Mouse (Mus musculus) kidney, embryonic 14.5 days (tissue): ENCODE results near the gene Wars. TPM values are rescaled to one million over a fixed set of nuclear protein-coding genes. Genes with fewer than 3 reads are reported as not detected.

Source experiments
- ATAC-seq: fragments of 200-750 bp; cut with Nextera tagmentation; 2 replicates; pipeline ENCODE4 v1.8.0; 2017; ENCODE audit warnings: moderate number of reproducible peaks, mild to moderate bottlenecking, moderate TSS enrichment, moderate library complexity; ENCODE audit not compliant: low FRiP score, low TSS enrichment
- H3K27ac ChIP-seq: fragments of 300-500 bp; sonication (generic); 2 replicates; pipeline ENCODE4 v1.5.1; 2014; ENCODE audit warnings: low read depth, mild to moderate bottlenecking, low read length, moderate library complexity, mixed read lengths
- H3K27me3 ChIP-seq: fragments of 300-500 bp; sonication (generic); 2 replicates; pipeline ENCODE4 v1.6.1; 2014; ENCODE audit warnings: mild to moderate bottlenecking, low read length; ENCODE audit not compliant: control insufficient read depth, insufficient read depth
- H3K36me3 ChIP-seq: fragments of 300-500 bp; sonication (generic); 2 replicates; pipeline ENCODE4 v1.6.1; 2014; ENCODE audit warnings: low read length, mixed read lengths; ENCODE audit not compliant: control insufficient read depth, insufficient read depth
- H3K4me1 ChIP-seq: fragments of 300-500 bp; sonication (generic); 2 replicates; pipeline ENCODE4 v1.6.1; 2014; ENCODE audit warnings: low read length, mixed read lengths; ENCODE audit not compliant: control insufficient read depth, insufficient read depth
- H3K4me2 ChIP-seq: fragments of 300-500 bp; sonication (generic); replicated peaks from 2 replicates; pipeline ENCODE4 v1.6.1; 2014; ENCODE audit warnings: low read depth, mild to moderate bottlenecking, low read length
- H3K4me3 ChIP-seq: fragments of 300-500 bp; sonication (generic); 2 replicates; pipeline ENCODE4 v1.5.1; 2014; ENCODE audit warnings: mild to moderate bottlenecking, low read length
- H3K9ac ChIP-seq: fragments of 300-500 bp; sonication (generic); 2 replicates; pipeline ENCODE4 v1.6.1; 2014; ENCODE audit warnings: low read depth, mild to moderate bottlenecking, low read length, moderate library complexity
- H3K9me3 ChIP-seq: fragments of 300-500 bp; sonication (generic); 2 replicates; pipeline ENCODE4 v1.6.1; 2016; ENCODE audit warnings: low read length; ENCODE audit not compliant: control insufficient read depth
- WGBS: fragments of 180-500 bp; shearing (Covaris S2); extraction: QIAGEN DNeasy Blood & Tissue Kit; methylation state at CpG from one replicate; pipeline ENCODE4 v1.1.7; 2014; 5-methylcytosine and 5-hydroxymethylcytosine counted together
- polyA plus RNA-seq: library from polyadenylated mRNA; unstranded; fragments of >200 nt; fragmentation: Nextera tagmentation; extraction: Ambion mirVana; gene quantifications from 2 replicates; pipeline ENCODE4 v1.2.1, GENCODE M21; 2014

Gene Wars
- polyA plus RNA-seq, 1 experiment from 2014 or later: 107 TPM

GRCm38 (mm10) chr12:108836722-108837121 lies 57.3 kb downstream of the Wars start:
- H3K9me3 ChIP-seq: no peaks in the 10 kb centered on the region
- H3K4me1 ChIP-seq: peaks cover 33% of the 10 kb centered on the region
- WGBS: 43% methylated on average over 7 of the region's 7 CpGs
- ATAC-seq: no peak
- peak overlapping the region; percentile 69 for H3K4me3 ChIP-seq
- no peaks in the 10 kb centered on the region for H3K27me3 ChIP-seq
- H3K36me3 ChIP-seq: peaks cover 11% of the 10 kb centered on the region; the same call in 1 of the 2 replicates
- peak overlapping the region; percentile 75 for H3K9ac ChIP-seq
- peak overlapping the region; percentile 98 for H3K4me2 ChIP-seq
- H3K27ac ChIP-seq: peak overlapping the region; percentile 57; the same call in 1 of the 2 replicates

- H3K4me1 ChIP-seq: peaks cover 33% of the 10 kb centered on the region
- peak within 1 kb of the TSS; percentile 98 for H3K4me2 ChIP-seq
- peak within 1 kb of the TSS; percentile 69 for H3K4me3 ChIP-seq
- WGBS: under 1% methylated on average over 53 of the region's 53 CpGs
- H3K9me3 ChIP-seq: no peaks in the 10 kb centered on the region
- ATAC-seq: peak; percentile 98
- H3K36me3 ChIP-seq: peaks cover 3% of the 10 kb centered on the region; the same call in 1 of the 2 replicates
- peak within 1 kb of the TSS; percentile 57 for H3K27ac ChIP-seq
- no peaks in the 10 kb centered on the region for H3K27me3 ChIP-seq
- peak within 1 kb of the TSS; percentile 77 for H3K9ac ChIP-seq
Measured at GRCm38 (mm10) chr12:108835840-108836409, 58.0 kb downstream of the Wars start, which contains the start of the genes Slc25a29 and Slc25a47. TSS of gene Slc25a29 (minus strand) at chr12:108835883. TSS of gene Slc25a47 (plus strand) at chr12:108836046.

- ATAC-seq: peak; percentile 5; the same call in 1 of the 2 replicates
- Histone ChIP-seq H3K36me3 (no peaks in the 10 kb centered on the region), H3K4me1 (peaks cover 33% of the 10 kb centered on the region), H3K4me3 (peak overlapping the region; percentile 69), H3K4me2 (peak overlapping the region; percentile 98), H3K9me3 (no peaks in the 10 kb centered on the region), H3K27me3 (no peaks in the 10 kb centered on the region), H3K27ac (no peak overlapping the region), H3K9ac (peak overlapping the region; percentile 77)
- WGBS: 2% methylated on average over 51 of the region's 51 CpGs
Measured at GRCm38 (mm10) chr12:108835208-108835839, 58.6 kb downstream of the Wars start.

GRCm38 (mm10) chr12:108834786-108835185 lies 59.2 kb downstream of the Wars start:
- H3K9me3 ChIP-seq: no peaks in the 10 kb centered on the region
- H3K27me3 ChIP-seq: no peaks in the 10 kb centered on the region
- peak overlapping the region; percentile 69 for H3K4me3 ChIP-seq
- no peaks in the 10 kb centered on the region for H3K36me3 ChIP-seq
- H3K9ac ChIP-seq: no peak overlapping the region
- H3K27ac ChIP-seq: no peak overlapping the region
- peaks cover 33% of the 10 kb centered on the region for H3K4me1 ChIP-seq
- peak overlapping the region; percentile 98 for H3K4me2 ChIP-seq
- 39% methylated on average over 5 of the region's 5 CpGs for WGBS
- ATAC-seq: no peak

- no peak for ATAC-seq
- Histone ChIP-seq H3K27ac (no peak overlapping the region), H3K9ac (no peak overlapping the region), H3K4me1 (peaks cover 33% of the 10 kb centered on the region), H3K9me3 (no peaks in the 10 kb centered on the region), H3K4me2 (no peak overlapping the region), H3K4me3 (no peak overlapping the region), H3K27me3 (no peaks in the 10 kb centered on the region), H3K36me3 (no peaks in the 10 kb centered on the region)
- 50% methylated on average over 3 of the region's 3 CpGs for WGBS
Measured at GRCm38 (mm10) chr12:108834337-108834736, 59.6 kb downstream of the Wars start.

GRCm38 (mm10) chr12:108833408-108833807 lies 60.6 kb downstream of the Wars start:
- H3K27ac ChIP-seq: no peak overlapping the region
- peaks cover 33% of the 10 kb centered on the region for H3K4me1 ChIP-seq
- H3K4me2 ChIP-seq: no peak overlapping the region
- no peak overlapping the region for H3K4me3 ChIP-seq
- no peak overlapping the region for H3K9ac ChIP-seq
- no peak for ATAC-seq
- no peaks in the 10 kb centered on the region for H3K9me3 ChIP-seq
- H3K27me3 ChIP-seq: no peaks in the 10 kb centered on the region
- 82% methylated on average over 3 of the region's 3 CpGs for WGBS
- no peaks in the 10 kb centered on the region for H3K36me3 ChIP-seq

- no peak overlapping the region for H3K27ac ChIP-seq
- WGBS: 82% methylated on average over 8 of the region's 8 CpGs
Measured at GRCm38 (mm10) chr12:108832851-108833250, 61.1 kb downstream of the Wars start.

GRCm38 (mm10) chr12:108831966-108832643 lies 61.9 kb downstream of the Wars start:
- H3K4me3 ChIP-seq: no peak overlapping the region
- no peak overlapping the region for H3K27ac ChIP-seq
- H3K36me3 ChIP-seq: peaks cover 3% of the 10 kb centered on the region; the same call in 1 of the 2 replicates
- no peak for ATAC-seq
- 44% methylated on average over 9 of the region's 9 CpGs for WGBS
- no peak overlapping the region for H3K4me2 ChIP-seq
- no peak overlapping the region for H3K9ac ChIP-seq
- H3K9me3 ChIP-seq: no peaks in the 10 kb centered on the region; the same call in 1 of the 2 replicates
- H3K4me1 ChIP-seq: peaks cover 20% of the 10 kb centered on the region
- no peaks in the 10 kb centered on the region for H3K27me3 ChIP-seq

More at GRCm38 (mm10) chr12:108832851-108833250, 61.1 kb downstream of the Wars start:
- Histone ChIP-seq H3K9ac (no peak overlapping the region), H3K9me3 (no peaks in the 10 kb centered on the region; the same call in 1 of the 2 replicates), H3K4me2 (no peak overlapping the region), H3K36me3 (no peaks in the 10 kb centered on the region), H3K4me1 (peaks cover 28% of the 10 kb centered on the region), H3K27me3 (no peaks in the 10 kb centered on the region), H3K4me3 (no peak overlapping the region)
- ATAC-seq: no peak
